Mouse (Mus musculus) C3H10T1/2 (cell line): Measurements from ENCODE around the gene Zcchc17. TPM values are rescaled to one million over a fixed set of nuclear protein-coding genes. Genes with fewer than 3 reads are reported as not detected.

Experiments
- polyA plus RNA-seq, 2 experiments: library from polyadenylated mRNA; unstranded; fragments of >200 nt; fragmentation: generic; extraction: Trizol; gene quantifications; one replicate each; pipeline ENCODE4 v1.2.1; 2012; ENCODE audit warnings: missing spikeins in 2 of 2

Gene Zcchc17
- 10 to 100 TPM; 31.2 to 35.0 TPM for polyA plus RNA-seq

DNA sequence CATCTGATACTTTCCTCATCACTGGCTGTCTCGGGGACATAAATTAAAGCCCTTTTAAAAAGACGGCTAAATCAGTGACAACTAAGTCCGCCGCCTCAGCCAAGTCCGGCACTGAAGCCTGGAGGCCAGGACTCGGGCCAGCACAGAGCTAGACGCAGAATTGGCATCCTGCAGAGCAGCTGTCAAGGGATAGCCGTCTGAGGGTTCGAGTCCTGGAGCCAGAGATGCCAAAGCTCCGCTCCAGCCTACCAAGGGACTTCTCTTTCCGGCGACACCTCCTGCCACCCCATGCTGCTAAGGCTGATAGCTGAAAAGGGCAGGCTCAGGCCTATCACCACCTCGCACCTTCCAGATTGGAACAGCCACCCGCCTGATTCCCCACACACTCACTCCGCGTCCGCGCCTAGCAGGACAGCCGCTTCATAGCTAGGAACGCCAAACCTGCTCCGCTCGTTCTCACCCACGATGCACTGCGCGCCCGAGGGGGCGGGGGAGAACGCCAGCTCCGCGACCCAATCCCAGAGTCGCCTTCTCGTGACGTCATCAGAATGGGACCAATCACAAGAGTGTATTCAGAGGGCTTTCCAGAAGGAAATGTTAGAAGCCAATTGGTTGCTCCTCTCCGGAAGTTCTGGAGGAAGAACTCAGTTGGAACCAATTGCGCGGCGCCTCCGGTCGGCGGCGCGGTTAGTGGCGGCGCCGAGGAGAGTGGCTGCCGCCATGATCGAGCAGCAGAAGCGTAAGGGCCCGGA is at the start of gene Zcchc17, which contains the start of gene Snrnp40:
Gene Zcchc17, minus strand, starts transcription at position 458 of the 752 bp plus-strand sequence.
Gene Snrnp40, plus strand, starts transcription at position 647 of the 752 bp plus-strand sequence.

GRCm38 (mm10) chr4:130308231-130309081 is 51.3 kb downstream of the Zcchc17 start, which contains the start of the genes Fabp3 and Gm10570:
TSS of gene Fabp3 (plus strand) at chr4:130308595.
TSS of gene Gm10570 (minus strand) at chr4:130308674.

GRCm38 (mm10) chr4:130279105-130279504 is 80.6 kb downstream of the Zcchc17 start, which contains the start of gene Serinc2:
TSS of gene Serinc2 (minus strand) at chr4:130279205.

Other genes with a start within 250 kb of the Zcchc17 start
- under 1 TPM; 0.08 to 0.19 TPM for gene Hcrtr1, start 220.6 kb downstream of the Zcchc17 start, polyA plus RNA-seq
- gene Tinagl1, start 184.8 kb downstream of the Zcchc17 start, polyA plus RNA-seq: 10 to 100 TPM; 28.2 to 62.6 TPM
- gene Gm853, start 137.5 kb downstream of the Zcchc17 start, polyA plus RNA-seq: not detected
- gene Serinc2, start 80.7 kb downstream of the Zcchc17 start, polyA plus RNA-seq: under 1 TPM; 0.20 TPM
- gene Fabp3, start 51.3 kb downstream of the Zcchc17 start, polyA plus RNA-seq: not detected
- gene Gm10570, start 51.3 kb downstream of the Zcchc17 start, polyA plus RNA-seq: under 1 TPM; 0.06 to 0.19 TPM
- gene Snrnp40, start 189 bp upstream of the Zcchc17 start, polyA plus RNA-seq: 10 to 100 TPM; 32.9 to 51.8 TPM
- gene Nkain1, start 214.2 kb upstream of the Zcchc17 start, polyA plus RNA-seq: 10 to 100 TPM in 1 of 2 experiments, 1 to 10 TPM in 1; 5.8 to 29.5 TPM